Comparison of ENCODE assay signal across 11 mouse cellular contexts in the genomic region with DNA sequence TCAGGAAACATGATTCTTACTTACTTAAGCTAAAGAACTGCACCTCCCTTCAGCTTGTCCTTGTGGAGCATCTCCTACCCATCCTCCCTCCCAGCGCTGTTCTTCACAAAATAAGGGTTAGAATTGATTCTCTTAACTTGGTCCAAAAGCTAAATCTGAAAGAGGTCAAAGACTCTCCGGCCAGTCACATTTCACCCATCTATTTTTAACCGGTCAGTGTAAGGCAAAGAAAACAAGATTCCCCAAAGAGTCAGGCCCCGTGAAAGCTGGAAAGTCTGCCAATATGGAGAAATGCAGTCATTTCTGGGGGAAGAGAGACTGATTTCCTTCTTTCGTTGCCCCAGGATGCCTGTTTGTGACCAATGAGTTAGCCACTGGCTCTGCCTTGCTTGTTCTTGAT.
DNase-seq lines count a peak whose midpoint lies in the region; ATAC-seq lines count a peak whose summit lies in the region.
"Had no signal": no experiment of that assay in that cellular context is flagged by ENCODE, and none has a peak within 500 bp of the region (broad histone marks: within the 10 kb centered on the region; RNA-seq: fewer than 3 reads in every experiment).

No protein-coding gene starts in this region.

- H3K27me3 ChIP-seq in midbrain, embryonic 10.5 days (ENCODE audit: low read depth, poor library complexity, severe bottlenecking) = no peaks in the 10 kb centered on the region
- H3K27me3 ChIP-seq in midbrain, embryonic 11.5 days (ENCODE audit: control insufficient read depth, insufficient read depth, low read length) = no peaks in the 10 kb centered on the region
- H3K27me3 ChIP-seq in heart, embryonic 16.5 days (ENCODE audit: control insufficient read depth, insufficient read depth, low read length) = no peaks in the 10 kb centered on the region

- H3K9me3 ChIP-seq in midbrain, embryonic 10.5 days (replicated peaks) = no peaks in the 10 kb centered on the region
- H3K9me3 ChIP-seq in midbrain, embryonic 11.5 days (ENCODE audit: control insufficient read depth, low read length) = no peaks in the 10 kb centered on the region
- no peaks in the 10 kb centered on the region for H3K9me3 ChIP-seq in heart, embryonic 16.5 days (replicated peaks; ENCODE audit: control insufficient read depth, low read length)
- H3K9me3 ChIP-seq: hindbrain, embryonic 10.5 days had no signal

- peaks cover 32% of the 10 kb centered on the region for H3K4me1 ChIP-seq in midbrain, embryonic 10.5 days
- no peaks in the 10 kb centered on the region for H3K4me1 ChIP-seq in midbrain, embryonic 11.5 days (ENCODE audit: control insufficient read depth, insufficient read depth, low read length)
- peaks cover 40% of the 10 kb centered on the region for H3K4me1 ChIP-seq in heart, embryonic 16.5 days (ENCODE audit: control insufficient read depth, insufficient read depth, low read length)

- WGBS in midbrain, embryonic 10.5 days = 90% methylated on average over 5 of the region's 5 CpGs
- WGBS in midbrain, embryonic 11.5 days = 90% methylated on average over 5 of the region's 5 CpGs
- 38% methylated on average over 5 of the region's 5 CpGs for WGBS in heart, embryonic 16.5 days

- no peak for ATAC-seq in midbrain, embryonic 11.5 days (ENCODE audit: low FRiP score)
- no peak for ATAC-seq in heart, embryonic 16.5 days (replicated peaks; ENCODE audit: extremely low read depth, insufficient read depth, low FRiP score)

- H3K27ac ChIP-seq in midbrain, embryonic 10.5 days (replicated peaks) = 0 out of 2 replicates have a peak overlapping the region, but pooled peaks have one; percentile 0
- no peak overlapping the region for H3K27ac ChIP-seq in midbrain, embryonic 11.5 days (ENCODE audit: low read depth, low read length)
- H3K27ac ChIP-seq in heart, embryonic 16.5 days (ENCODE audit: low read length) = peak overlapping the region; percentile 70
- H3K27ac ChIP-seq: hindbrain, embryonic 10.5 days; macrophage had no signal

- H3K36me3 ChIP-seq in midbrain, embryonic 10.5 days = no peaks in the 10 kb centered on the region
- H3K36me3 ChIP-seq in midbrain, embryonic 11.5 days (ENCODE audit: control insufficient read depth, insufficient read depth, low read length) = no peaks in the 10 kb centered on the region
- no peaks in the 10 kb centered on the region for H3K36me3 ChIP-seq in heart, embryonic 16.5 days (ENCODE audit: control insufficient read depth, insufficient read depth)
- H3K36me3 ChIP-seq: hindbrain, embryonic 10.5 days had no signal

- H3K4me2 ChIP-seq in midbrain, embryonic 11.5 days = no peak overlapping the region
- H3K4me2 ChIP-seq in heart, embryonic 16.5 days (ENCODE audit: low read depth, low read length) = no peak overlapping the region

- no peak overlapping the region for H3K4me3 ChIP-seq in midbrain, embryonic 10.5 days
- H3K4me3 ChIP-seq in midbrain, embryonic 11.5 days (ENCODE audit: low read depth, low read length) = no peak overlapping the region
- no peak overlapping the region for H3K4me3 ChIP-seq in heart, embryonic 16.5 days (ENCODE audit: low read length)
- H3K4me3 ChIP-seq: hindbrain, embryonic 10.5 days had no signal

- DNase-seq in kidney, adult 9 months = peak; percentile 44
- no peak for DNase-seq in kidney, postnatal 10 days
- no peak for DNase-seq in midbrain, embryonic 10.5 days (ENCODE audit: low spot score)
- no peak for DNase-seq in midbrain, embryonic 11.5 days (ENCODE audit: low spot score, missing footprints)
- DNase-seq in ovary, postnatal 10 days (ENCODE audit: low spot score) = no peak
- no peak for DNase-seq in layer of hippocampus, adult 11-12 months (ENCODE audit: low spot score)
- DNase-seq: cerebellum, adult 11-12 months; right cerebral cortex, postnatal 14 days had no signal

- H3K9ac ChIP-seq in midbrain, embryonic 11.5 days (ENCODE audit: low read length) = no peak overlapping the region
- H3K9ac ChIP-seq in heart, embryonic 16.5 days (ENCODE audit: low read length) = no peak overlapping the region
